Mouse (Mus musculus) MEL (cell line): ENCODE results near the gene Dlgap1. TPM values are rescaled to one million over a fixed set of nuclear protein-coding genes. Genes with fewer than 3 reads are reported as not detected.

ENCODE experiments used
- DNase-seq: peaks from one replicate; pipeline ENCODE4 v3.0.0; 2011; ENCODE audit warnings: low read depth, low spot score
- H3K27ac ChIP-seq: 2 replicates; pipeline ENCODE4 v1.5.1; 2012; ENCODE audit warnings: low read depth, mild to moderate bottlenecking, control low read depth, low read length, moderate library complexity; ENCODE audit not compliant: control insufficient read depth
- H3K27me3 ChIP-seq, 2 experiments: fragments of 150-350 bp in 1 of 2; sonication (generic) in 1 of 2; 2 replicates each; pipeline ENCODE4 v1.6.1; 2012; ENCODE audit warnings: low read length in 2 of 2, mild to moderate bottlenecking in 2 of 2, improper control_type of control experiment in 1 of 2, moderate library complexity in 1 of 2; ENCODE audit not compliant: insufficient read depth in 2 of 2, control insufficient read depth in 1 of 2
- H3K36me3 ChIP-seq, 2 experiments: 2 replicates each; pipeline ENCODE4 v1.6.1; 2012 to 2014; ENCODE audit warnings: low read length in 2 of 2, improper control_type of control experiment in 1 of 2, inconsistent platforms in 1 of 2, mild to moderate bottlenecking in 1 of 2; ENCODE audit not compliant: insufficient read depth in 2 of 2, control insufficient read depth in 1 of 2
- H3K4me1 ChIP-seq, 2 experiments: fragments of 150-350 bp in 1 of 2; sonication (generic) in 1 of 2; 2 replicates each; pipeline ENCODE4 v1.6.1; 2012; ENCODE audit warnings: low read length in 2 of 2, improper control_type of control experiment in 1 of 2, mild to moderate bottlenecking in 1 of 2; ENCODE audit not compliant: insufficient read depth in 2 of 2, control insufficient read depth in 1 of 2
- H3K4me3 ChIP-seq, 2 experiments: fragments of 150-350 bp in 1 of 2; sonication (generic) in 1 of 2; 2 replicates each; pipeline ENCODE4 v1.5.1; 2012; ENCODE audit warnings: low read depth in 2 of 2, low read length in 2 of 2, mild to moderate bottlenecking in 2 of 2, moderate library complexity in 2 of 2, control low read depth in 1 of 2, improper control_type of control experiment in 1 of 2; ENCODE audit not compliant: control insufficient read depth in 1 of 2, insufficient read depth in 1 of 2
- H3K79me2 ChIP-seq: 2 replicates; pipeline ENCODE4 v1.6.1; 2012; ENCODE audit warnings: mild to moderate bottlenecking, low read length, moderate library complexity; ENCODE audit not compliant: control insufficient read depth, poor library complexity, insufficient read depth
- H3K9ac ChIP-seq: 2 replicates; pipeline ENCODE4 v1.6.1; 2012; ENCODE audit warnings: low read depth, mild to moderate bottlenecking, control low read depth, low read length, moderate library complexity; ENCODE audit not compliant: control insufficient read depth, poor library complexity, severe bottlenecking
- H3K9me3 ChIP-seq: fragments of 150-350 bp; sonication (generic); replicated peaks from 2 replicates; pipeline ENCODE4 v1.6.1; 2012; ENCODE audit warnings: mild to moderate bottlenecking, low read length, improper control_type of control experiment, moderate library complexity; ENCODE audit not compliant: insufficient read depth
- CTCF ChIP-seq, 3 experiments: IDR thresholded peaks in 2 of 3; conservative IDR thresholded peaks in 1 of 3; 2 replicates each; pipeline ENCODE4 v1.5.1; 2011 to 2012; ENCODE audit warnings: low read length in 3 of 3, low read depth in 2 of 3, mild to moderate bottlenecking in 2 of 3, improper control_type of control experiment in 1 of 3, inconsistent platforms in 1 of 3, mixed read lengths in 1 of 3, moderate library complexity in 1 of 3; ENCODE audit not compliant: control insufficient read depth in 1 of 3, insufficient read depth in 1 of 3, poor library complexity in 1 of 3, severe bottlenecking in 1 of 3
- E2F4 ChIP-seq: IDR thresholded peaks from 2 replicates; pipeline ENCODE4 v1.6.1; 2011; ENCODE audit warnings: low read depth, low read length, improper control_type of control experiment, borderline replicate concordance
- EP300 ChIP-seq, 2 experiments: IDR thresholded peaks; 2 replicates each; pipeline ENCODE4 v1.6.1; 2011; ENCODE audit warnings: improper control_type of control experiment in 2 of 2, low read length in 2 of 2, low read depth in 1 of 2, mild to moderate bottlenecking in 1 of 2
- ETS1 ChIP-seq: IDR thresholded peaks from 2 replicates; pipeline ENCODE4 v1.6.1; 2012; ENCODE audit warnings: low read depth, mild to moderate bottlenecking, inconsistent platforms, low read length, improper control_type of control experiment, moderate library complexity
- JUND ChIP-seq: IDR thresholded peaks from 2 replicates; pipeline ENCODE4 v1.6.1; 2011; ENCODE audit warnings: low read depth, mild to moderate bottlenecking, improper control_type of control experiment, low read length
- KAT2A ChIP-seq: conservative IDR thresholded peaks from 2 replicates; pipeline ENCODE4 v1.6.1; 2012; ENCODE audit warnings: low read depth, low read length, improper control_type of control experiment, inconsistent platforms
- MAZ ChIP-seq: IDR thresholded peaks from 2 replicates; pipeline ENCODE4 v1.6.1; 2012; ENCODE audit warnings: low read depth, mild to moderate bottlenecking, inconsistent platforms, low read length, improper control_type of control experiment
- MXI1 ChIP-seq: IDR thresholded peaks from 2 replicates; pipeline ENCODE4 v1.6.1; 2011; ENCODE audit warnings: mild to moderate bottlenecking, low read depth, low read length, improper control_type of control experiment
- NELFE ChIP-seq: IDR thresholded peaks from 2 replicates; pipeline ENCODE4 v1.6.1; 2011; ENCODE audit warnings: low read depth, low read length, improper control_type of control experiment
- NRF1 ChIP-seq: IDR thresholded peaks from 2 replicates; pipeline ENCODE4 v1.6.1; 2014; ENCODE audit warnings: low read depth, mild to moderate bottlenecking, inconsistent platforms, low read length, improper control_type of control experiment, moderate library complexity; ENCODE audit not compliant: poor library complexity, insufficient read depth, severe bottlenecking
- POLR2AphosphoS2 ChIP-seq: IDR thresholded peaks from 2 replicates; pipeline ENCODE4 v1.6.1; 2011; ENCODE audit warnings: low read length, improper control_type of control experiment
- POLR2AphosphoS5 ChIP-seq: IDR thresholded peaks from 2 replicates; pipeline ENCODE4 v1.6.1; 2012; ENCODE audit warnings: low read depth, borderline replicate concordance, mild to moderate bottlenecking, inconsistent platforms, low read length, moderate library complexity, mixed read lengths
- RAD21 ChIP-seq: IDR thresholded peaks from 2 replicates; pipeline ENCODE4 v1.6.1; 2011; ENCODE audit warnings: mild to moderate bottlenecking, low read depth, low read length, improper control_type of control experiment
- ZC3H11A ChIP-seq: IDR thresholded peaks from 2 replicates; pipeline ENCODE4 v1.6.1; 2012; ENCODE audit warnings: low read depth, mild to moderate bottlenecking, inconsistent platforms, low read length, improper control_type of control experiment
- ZMIZ1 ChIP-seq: IDR thresholded peaks from 2 replicates; pipeline ENCODE4 v1.6.1; 2012; ENCODE audit warnings: low read depth, mild to moderate bottlenecking, inconsistent platforms, low read length, improper control_type of control experiment, moderate library complexity
- ZNF384 ChIP-seq: IDR thresholded peaks from 2 replicates; pipeline ENCODE4 v1.6.1; 2012; ENCODE audit warnings: low read depth, mild to moderate bottlenecking, inconsistent platforms, low read length, improper control_type of control experiment
- polyA plus RNA-seq, 2 experiments: library from polyadenylated mRNA; stranded (reverse) in 1 of 2; unstranded in 1 of 2; fragments of >175 nt in 1 of 2; fragments of >200 nt in 1 of 2; gene quantifications; 2 replicates each; pipeline versions ENCODE4 v1.2.1 to v1.2.4; 2012; ENCODE audit warnings: low replicate concordance in 2 of 2, low read depth in 1 of 2; ENCODE audit not compliant: insufficient read length in 2 of 2, insufficient read depth in 1 of 2, missing spikeins in 1 of 2
- total RNA-seq: library from RNA; depleted of rRNA; stranded (reverse); fragments of 300-350 nt; gene quantifications from 2 replicates; pipeline ENCODE4 v1.2.3, GENCODE M21; 2012

Dlgap1 gene
- total and polyA plus RNA-seq, 3 experiments, result 0.06 TPM; not detected in 2

- no peak overlapping the region for H3K4me3 ChIP-seq
- H3K4me1 ChIP-seq, result no peaks in the 10 kb centered on the region
- no peak overlapping the region for H3K9ac ChIP-seq
- H3K27ac ChIP-seq, result no peak overlapping the region
- no peaks in the 10 kb centered on the region for H3K36me3 ChIP-seq
- H3K27me3 ChIP-seq, result no peaks in the 10 kb centered on the region
- no peak for DNase-seq
- no peak for TF ChIP-seq CTCF (IDR thresholded peaks at IDR 0.05 in 2 of 3, conservative IDR thresholded peaks at IDR 0.05 in 1 of 3; ENCODE audit: control insufficient read depth in 1 of 3, insufficient read depth in 1 of 3, low read depth in 2 of 3, low read length in 3 of 3, poor library complexity in 1 of 3, severe bottlenecking in 1 of 3)
- no peak for TF ChIP-seq ETS1
- TF ChIP-seq EP300 (IDR thresholded peaks at IDR 0.05; ENCODE audit: low read depth in 1 of 2, low read length in 2 of 2), result no peak
- TF ChIP-seq ZC3H11A, result no peak
- TF ChIP-seq POLR2AphosphoS2, result no peak
- TF ChIP-seq MAZ, result no peak
- no peak for TF ChIP-seq KAT2A
- no peak for TF ChIP-seq NRF1
- TF ChIP-seq ZMIZ1, result no peak
- no peak for TF ChIP-seq MXI1
- no peak for TF ChIP-seq JUND
- TF ChIP-seq NELFE, result no peak
- TF ChIP-seq RAD21, result no peak
- no peaks in the 10 kb centered on the region for H3K79me2 ChIP-seq
- no peaks in the 10 kb centered on the region for H3K9me3 ChIP-seq
Observed at GRCm38 (mm10) chr17:70072066-70072465, 103.2 kb downstream of the Dlgap1 start.

- Histone ChIP-seq H3K9ac (no peak overlapping the region), H3K36me3 (no peaks in the 10 kb centered on the region), H3K9me3 (no peaks in the 10 kb centered on the region), H3K27ac (no peak overlapping the region), H3K4me1 (no peaks in the 10 kb centered on the region)
- no peak for TF ChIP-seq E2F4
- TF ChIP-seq, all 39 proteins: peak for 0
- peak; percentile 1 for DNase-seq
- H3K27me3 ChIP-seq, result no peaks in the 10 kb centered on the region
- H3K79me2 ChIP-seq, result no peaks in the 10 kb centered on the region
- H3K4me3 ChIP-seq, result no peak overlapping the region
Observed at GRCm38 (mm10) chr17:70088220-70088619, 119.3 kb downstream of the Dlgap1 start.

GRCm38 (mm10) chr17:70090737-70091136 lies 121.9 kb downstream of the Dlgap1 start:
- no peak overlapping the region for H3K9ac ChIP-seq
- no peak for TF ChIP-seq ZNF384
- no peak for TF ChIP-seq MAZ
- no peak for TF ChIP-seq POLR2AphosphoS5
- no peak for TF ChIP-seq MXI1
- TF ChIP-seq POLR2AphosphoS2, result no peak
- DNase-seq, result no peak
- H3K27ac ChIP-seq, result no peak overlapping the region
- H3K4me3 ChIP-seq, result no peak overlapping the region
- no peaks in the 10 kb centered on the region for H3K4me1 ChIP-seq
- no peaks in the 10 kb centered on the region for H3K79me2 ChIP-seq
- no peaks in the 10 kb centered on the region for H3K36me3 ChIP-seq
- no peaks in the 10 kb centered on the region for H3K27me3 ChIP-seq
- no peaks in the 10 kb centered on the region for H3K9me3 ChIP-seq
